ENCODE assay signal across 9 mouse cellular contexts in genomic region chr17:29303087-29303486, GRCm38 (mm10). TPM values are rescaled to one million over a fixed set of nuclear protein-coding genes. Genes with fewer than 3 reads are reported as not detected.
DNase-seq lines count a peak whose midpoint lies in the region; ATAC-seq and TF ChIP-seq lines count a peak whose summit lies in the region.
"Had no signal": no experiment of that assay in that cellular context is flagged by ENCODE, and none has a peak within 500 bp of the region (broad histone marks: within the 10 kb centered on the region; RNA-seq: fewer than 3 reads in every experiment).

No protein-coding gene starts in this region.

- no peak overlapping the region for H3K4me3 ChIP-seq in hindbrain, postnatal 0 days (ENCODE audit: low read length)
- H3K4me3 ChIP-seq in hindbrain, embryonic 14.5 days (replicated peaks; ENCODE audit: low read length), result no peak overlapping the region
- H3K4me3 ChIP-seq in bone marrow, adult 2 months (replicated peaks; ENCODE audit: control insufficient read depth, low read depth, low read length), result no peak overlapping the region
- no peak overlapping the region for H3K4me3 ChIP-seq in limb, embryonic 14.5 days (replicated peaks; ENCODE audit: low read length)

- H3K4me2 ChIP-seq in hindbrain, postnatal 0 days (ENCODE audit: low read depth, low read length), result no peak overlapping the region
- no peak overlapping the region for H3K4me2 ChIP-seq in hindbrain, embryonic 14.5 days (replicated peaks)
- no peak overlapping the region for H3K4me2 ChIP-seq in limb, embryonic 14.5 days (replicated peaks; ENCODE audit: low read depth, low read length, severe bottlenecking)

- no peaks in the 10 kb centered on the region for H3K9me3 ChIP-seq in hindbrain, postnatal 0 days (ENCODE audit: low read length)
- no peaks in the 10 kb centered on the region for H3K9me3 ChIP-seq in hindbrain, embryonic 14.5 days (ENCODE audit: control insufficient read depth, low read length)
- no peaks in the 10 kb centered on the region for H3K9me3 ChIP-seq in limb, embryonic 14.5 days (ENCODE audit: control insufficient read depth, low read length)

- no peaks in the 10 kb centered on the region for H3K27me3 ChIP-seq in hindbrain, postnatal 0 days (ENCODE audit: insufficient read depth, low read length)
- no peaks in the 10 kb centered on the region for H3K27me3 ChIP-seq in hindbrain, embryonic 14.5 days (ENCODE audit: control insufficient read depth, insufficient read depth, low read length)
- no peaks in the 10 kb centered on the region for H3K27me3 ChIP-seq in limb, embryonic 14.5 days (ENCODE audit: control insufficient read depth, insufficient read depth, low read length)

- H3K9ac ChIP-seq in hindbrain, postnatal 0 days (replicated peaks; ENCODE audit: low read length), result no peak overlapping the region
- no peak overlapping the region for H3K9ac ChIP-seq in hindbrain, embryonic 14.5 days
- peak overlapping the region; percentile 16; the same call in 1 of the 2 replicates for H3K9ac ChIP-seq in limb, embryonic 14.5 days (ENCODE audit: low read depth, low read length, severe bottlenecking)

- WGBS in hindbrain, postnatal 0 days, result 48% methylated on average over 3 of the region's 3 CpGs
- 57% methylated on average over 3 of the region's 3 CpGs for WGBS in hindbrain, embryonic 14.5 days
- 54% methylated on average over 3 of the region's 3 CpGs for WGBS in bone marrow, adult 2 months
- WGBS in limb, embryonic 14.5 days, result 44% methylated on average over 3 of the region's 3 CpGs

- TF ChIP-seq CTCF in hindbrain, postnatal 0 days (IDR thresholded peaks at IDR 0.05; ENCODE audit: low read depth), result peak; percentile 60
- TF ChIP-seq CTCF in bone marrow, adult 2 months (IDR thresholded peaks at IDR 0.05; ENCODE audit: control insufficient read depth, insufficient read depth, low read length), result peak; percentile 36; the same call in 1 of the 2 replicates

- DNase-seq in hindbrain, postnatal 0 days (ENCODE audit: low spot score), result no peak
- no peak for DNase-seq in hindbrain, embryonic 14.5 days (ENCODE audit: low spot score)
- DNase-seq in CD4-positive helper T cell, adult 2 months (ENCODE audit: low read depth, low spot score), result peak; percentile 30
- no peak for DNase-seq in limb, embryonic 14.5 days (ENCODE audit: low spot score)
- no peak for DNase-seq in cerebellum, adult 8-10 months
- no peak for DNase-seq in frontal cortex, postnatal 36 days (ENCODE audit: low spot score in 2 of 2)
- no peak for DNase-seq in lung, postnatal 25 days (ENCODE audit: low spot score)

- H3K4me1 ChIP-seq in hindbrain, postnatal 0 days (ENCODE audit: insufficient read depth, low read length), result peaks cover 7% of the 10 kb centered on the region; the same call in 1 of the 2 replicates
- 0 out of 2 replicates have a peak, but pooled peaks cover 9% of the 10 kb centered on the region for H3K4me1 ChIP-seq in hindbrain, embryonic 14.5 days (replicated peaks; ENCODE audit: control insufficient read depth, insufficient read depth, low read length)
- H3K4me1 ChIP-seq in bone marrow, adult 2 months (ENCODE audit: control insufficient read depth, insufficient read depth, low read length), result peaks cover 17% of the 10 kb centered on the region
- peaks cover 33% of the 10 kb centered on the region for H3K4me1 ChIP-seq in limb, embryonic 14.5 days (ENCODE audit: control insufficient read depth, insufficient read depth, low read length)

- peaks cover 23% of the 10 kb centered on the region; the same call in 1 of the 2 replicates for H3K36me3 ChIP-seq in hindbrain, postnatal 0 days (ENCODE audit: insufficient read depth, low read length)
- H3K36me3 ChIP-seq in hindbrain, embryonic 14.5 days (replicated peaks; ENCODE audit: control insufficient read depth, insufficient read depth), result peaks cover 42% of the 10 kb centered on the region
- H3K36me3 ChIP-seq in limb, embryonic 14.5 days (ENCODE audit: control insufficient read depth, insufficient read depth, low read length), result peaks cover 19% of the 10 kb centered on the region

- no peak overlapping the region for H3K27ac ChIP-seq in hindbrain, postnatal 0 days
- no peak overlapping the region for H3K27ac ChIP-seq in hindbrain, embryonic 14.5 days
- peak overlapping the region; percentile 64 for H3K27ac ChIP-seq in bone marrow, adult 2 months (ENCODE audit: control insufficient read depth, insufficient read depth, low read depth, low read length, poor library complexity)
- H3K27ac ChIP-seq in limb, embryonic 14.5 days (replicated peaks; ENCODE audit: low read depth, low read length), result peak overlapping the region; percentile 19; the same call in 1 of the 2 replicates
- H3K27ac ChIP-seq: macrophage had no signal

- no peak for TF ChIP-seq POLR2A in bone marrow, adult 2 months (IDR thresholded peaks at IDR 0.05; ENCODE audit: borderline replicate concordance, control insufficient read depth, low read depth, low read length)
- no peak for TF ChIP-seq POLR2A in limb, embryonic 14.5 days (IDR thresholded peaks at IDR 0.05; ENCODE audit: borderline replicate concordance, extremely low read depth, insufficient read depth, insufficient read length)

- ATAC-seq in hindbrain, postnatal 0 days, result peak; percentile 46; the same call in 1 of the 2 replicates
- no peak for ATAC-seq in hindbrain, embryonic 14.5 days (ENCODE audit: low FRiP score)
- no peak for ATAC-seq in limb, embryonic 14.5 days (ENCODE audit: low FRiP score, low read depth)

RNA-seq across cellular contexts. Expression of gene Pi16, which starts 14.4 kb away (rescaled TPM):
- 2.3 and 2.8 TPM in 2 replicates for total RNA-seq in hindbrain, postnatal 0 days (2014; rRNA removed)
- 1.7 and 2.3 TPM in 2 replicates for polyA plus RNA-seq in hindbrain, postnatal 0 days (2015; fragmentation: Nextera tagmentation; extraction: Ambion mirVana)
- 0.84 and 0.85 TPM in 2 replicates for polyA plus RNA-seq in hindbrain, embryonic 14.5 days (2014; fragmentation: Nextera tagmentation; extraction: Ambion mirVana)
- polyA plus RNA-seq in bone marrow, adult 2 months (2011; ENCODE audit: insufficient read depth, insufficient read length, low replicate concordance, missing spikeins), result 71.5 and 171 TPM in 2 replicates
- polyA plus RNA-seq in limb, embryonic 14.5 days (2012; rRNA removed), result 2.0 and 2.6 TPM in 2 replicates
- 1.4 and 2.2 TPM in 2 replicates for polyA plus RNA-seq in limb, embryonic 14.5 days (2014; fragmentation: Nextera tagmentation; extraction: Ambion mirVana)

RNA-seq across cellular contexts. Expression of gene BC004004, which starts 34.5 kb away (rescaled TPM):
- 181 and 262 TPM in 2 replicates for total RNA-seq in hindbrain, postnatal 0 days (2014; rRNA removed)
- polyA plus RNA-seq in hindbrain, postnatal 0 days (2015; fragmentation: Nextera tagmentation; extraction: Ambion mirVana), result 139 and 145 TPM in 2 replicates
- polyA plus RNA-seq in hindbrain, embryonic 14.5 days (2014; fragmentation: Nextera tagmentation; extraction: Ambion mirVana), result 126 and 131 TPM in 2 replicates
- 35.1 and 81.6 TPM in 2 replicates for polyA plus RNA-seq in bone marrow, adult 2 months (2011; ENCODE audit: insufficient read depth, insufficient read length, low replicate concordance, missing spikeins)
- 58.7 and 64.6 TPM in 2 replicates for polyA plus RNA-seq in limb, embryonic 14.5 days (2012; rRNA removed)
- 85.3 and 87.6 TPM in 2 replicates for polyA plus RNA-seq in limb, embryonic 14.5 days (2014; fragmentation: Nextera tagmentation; extraction: Ambion mirVana)

RNA-seq across cellular contexts. Expression of gene Ppil1, which starts 39.1 kb away (rescaled TPM):
- total RNA-seq in hindbrain, postnatal 0 days (2014; rRNA removed), result 72.6 and 81.4 TPM in 2 replicates
- 84.3 and 87.7 TPM in 2 replicates for polyA plus RNA-seq in hindbrain, postnatal 0 days (2015; fragmentation: Nextera tagmentation; extraction: Ambion mirVana)
- polyA plus RNA-seq in hindbrain, embryonic 14.5 days (2014; fragmentation: Nextera tagmentation; extraction: Ambion mirVana), result 101 TPM in 2 replicates
- 36.2 and 51.6 TPM in 2 replicates for polyA plus RNA-seq in bone marrow, adult 2 months (2011; ENCODE audit: insufficient read depth, insufficient read length, low replicate concordance, missing spikeins)
- 76.5 and 78.5 TPM in 2 replicates for polyA plus RNA-seq in limb, embryonic 14.5 days (2012; rRNA removed)
- polyA plus RNA-seq in limb, embryonic 14.5 days (2014; fragmentation: Nextera tagmentation; extraction: Ambion mirVana), result 130 and 132 TPM in 2 replicates

RNA-seq across cellular contexts. Expression of gene Mtch1, which starts 44.6 kb away (rescaled TPM):
- 622 and 633 TPM in 2 replicates for total RNA-seq in hindbrain, postnatal 0 days (2014; rRNA removed)
- polyA plus RNA-seq in hindbrain, postnatal 0 days (2015; fragmentation: Nextera tagmentation; extraction: Ambion mirVana), result 464 and 500 TPM in 2 replicates
- 530 and 564 TPM in 2 replicates for polyA plus RNA-seq in hindbrain, embryonic 14.5 days (2014; fragmentation: Nextera tagmentation; extraction: Ambion mirVana)
- polyA plus RNA-seq in bone marrow, adult 2 months (2011; ENCODE audit: insufficient read depth, insufficient read length, low replicate concordance, missing spikeins), result 111 and 170 TPM in 2 replicates
- 469 and 541 TPM in 2 replicates for polyA plus RNA-seq in limb, embryonic 14.5 days (2012; rRNA removed)
- 420 and 443 TPM in 2 replicates for polyA plus RNA-seq in limb, embryonic 14.5 days (2014; fragmentation: Nextera tagmentation; extraction: Ambion mirVana)

RNA-seq across cellular contexts. Expression of gene Fgd2, which starts 57.6 kb away (rescaled TPM):
- total RNA-seq in hindbrain, postnatal 0 days (2014; rRNA removed), result 14.7 and 19.1 TPM in 2 replicates
- 10.3 and 10.9 TPM in 2 replicates for polyA plus RNA-seq in hindbrain, postnatal 0 days (2015; fragmentation: Nextera tagmentation; extraction: Ambion mirVana)
- polyA plus RNA-seq in hindbrain, embryonic 14.5 days (2014; fragmentation: Nextera tagmentation; extraction: Ambion mirVana), result 3.8 and 4.9 TPM in 2 replicates
- 25.2 and 41.8 TPM in 2 replicates for polyA plus RNA-seq in bone marrow, adult 2 months (2011; ENCODE audit: insufficient read depth, insufficient read length, low replicate concordance, missing spikeins)
- 9.4 and 10.8 TPM in 2 replicates for polyA plus RNA-seq in limb, embryonic 14.5 days (2012; rRNA removed)
- 6.2 and 8.4 TPM in 2 replicates for polyA plus RNA-seq in limb, embryonic 14.5 days (2014; fragmentation: Nextera tagmentation; extraction: Ambion mirVana)

Comparison
In these comparisons a context has a peak if more than half of its experiments do, and no peak if none do; other contexts are left out.
1. H3K27ac ChIP-seq: peak in bone marrow, adult 2 months (single experiment) and limb, embryonic 14.5 days (single experiment); none in hindbrain, postnatal 0 days (single experiment) and hindbrain, embryonic 14.5 days (single experiment).
2. RNA of gene Pi16, which starts 14.4 kb away (polyA plus RNA-seq): 71.5 to 171 TPM in bone marrow, adult 2 months; 1.4 to 2.6 TPM in limb, embryonic 14.5 days, 1.7 to 2.3 TPM in hindbrain, postnatal 0 days and 0.84 to 0.85 TPM in hindbrain, embryonic 14.5 days; every median in the first group is over 10 times any median in the second.